Mouse (Mus musculus) telencephalon, adult 2 months (tissue): ENCODE measurements at regions not wholly inside any gene's neighbourhood (a gene's known extent, or its start where the extent isn't known, plus 50 kb on each side); places are given as distances from the start of the nearest gene placed in this dataset.

Experiments
- DNase-seq: peaks from one replicate; pipeline ENCODE4 v3.0.0-alpha.2; 2011; ENCODE audit warnings: low read depth, low spot score

DNA sequence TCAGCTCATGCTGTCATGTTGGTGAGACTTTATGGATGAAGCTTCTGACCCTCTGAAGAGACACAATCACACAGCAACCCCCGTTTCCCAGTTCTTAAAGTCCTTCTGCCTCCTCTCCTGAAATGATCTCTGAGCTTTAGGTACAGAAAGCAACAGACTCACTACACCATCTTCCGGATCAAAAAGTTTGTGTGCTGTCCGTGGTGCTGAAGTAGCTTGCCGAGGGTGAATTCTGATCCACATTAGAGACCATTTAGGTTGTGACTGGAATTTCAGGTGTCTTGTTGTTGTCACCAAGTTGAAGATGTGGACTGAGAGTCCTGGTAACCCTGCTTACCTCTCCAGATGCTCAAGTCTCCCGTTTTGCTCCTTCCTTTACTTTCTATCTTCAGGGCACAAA lies 375.2 kb downstream of the Shisa9 start:
- DNase-seq = no peak

DNA sequence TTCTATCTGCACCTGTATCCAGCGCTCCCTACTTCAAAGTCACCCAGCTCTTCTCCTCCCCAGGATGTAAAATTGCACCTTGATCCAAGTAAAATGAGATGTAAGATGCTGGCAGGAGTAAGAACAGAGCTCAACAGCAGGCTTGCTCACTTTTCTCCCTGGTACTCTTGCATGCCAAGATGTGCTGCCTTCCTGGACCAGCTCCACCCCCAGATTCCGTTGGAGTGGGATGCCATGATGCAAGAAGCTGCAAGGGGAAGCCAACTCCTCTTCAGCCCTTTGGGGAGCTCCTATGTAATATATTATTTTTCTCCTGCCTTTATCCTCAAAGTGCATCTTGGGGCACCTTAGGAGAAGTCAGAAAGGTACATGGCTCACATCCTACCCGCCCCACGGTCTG lies 405.6 kb downstream of the Shisa9 start:
- DNase-seq = peak; percentile 47

DNA sequence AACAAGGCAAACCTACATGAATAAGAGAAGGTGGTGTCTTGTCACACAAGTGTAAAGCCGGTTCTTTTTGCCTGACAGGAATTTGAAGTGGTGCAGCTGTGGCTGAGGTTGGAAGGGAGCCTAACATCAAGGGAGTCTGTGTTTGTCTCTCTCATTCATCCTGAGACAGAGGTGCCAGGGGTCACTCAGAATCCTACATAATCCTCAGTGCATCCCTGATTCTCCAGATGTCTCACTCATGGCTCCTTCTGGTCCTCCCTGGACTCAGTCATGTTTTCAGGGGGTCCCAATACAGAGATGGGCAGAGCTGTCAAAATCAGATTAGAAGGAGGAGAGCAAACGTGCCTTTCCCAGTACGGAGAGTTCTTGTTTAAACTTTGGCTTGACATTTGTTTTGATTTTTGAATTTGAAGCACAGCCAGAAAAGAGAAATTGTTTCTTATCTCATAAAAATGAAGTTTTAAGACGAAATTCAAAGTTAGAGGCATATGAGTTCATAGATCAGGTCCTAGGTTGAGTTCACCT lies 451.8 kb downstream of the Shisa9 start:
- no peak for DNase-seq

DNA sequence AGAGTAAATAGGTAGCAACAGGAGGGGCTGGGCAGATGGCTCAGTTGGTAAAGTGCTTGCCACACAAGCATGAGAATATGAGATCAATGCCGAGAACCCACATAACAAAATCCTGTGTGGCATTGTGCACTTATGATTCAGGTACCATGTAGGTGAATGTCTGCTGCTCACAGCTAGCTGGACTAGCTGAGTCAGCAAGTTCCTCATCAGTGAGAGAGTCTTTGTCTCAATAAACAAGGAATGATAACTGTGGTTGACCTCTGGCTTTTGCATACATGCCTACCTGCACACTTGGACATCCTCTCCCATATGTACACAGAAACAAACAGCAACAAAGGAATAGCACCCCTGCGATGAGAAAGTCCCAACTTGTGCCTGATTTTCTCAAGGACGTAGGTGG lies 454.7 kb downstream of the Shisa9 start:
- no peak for DNase-seq

DNA sequence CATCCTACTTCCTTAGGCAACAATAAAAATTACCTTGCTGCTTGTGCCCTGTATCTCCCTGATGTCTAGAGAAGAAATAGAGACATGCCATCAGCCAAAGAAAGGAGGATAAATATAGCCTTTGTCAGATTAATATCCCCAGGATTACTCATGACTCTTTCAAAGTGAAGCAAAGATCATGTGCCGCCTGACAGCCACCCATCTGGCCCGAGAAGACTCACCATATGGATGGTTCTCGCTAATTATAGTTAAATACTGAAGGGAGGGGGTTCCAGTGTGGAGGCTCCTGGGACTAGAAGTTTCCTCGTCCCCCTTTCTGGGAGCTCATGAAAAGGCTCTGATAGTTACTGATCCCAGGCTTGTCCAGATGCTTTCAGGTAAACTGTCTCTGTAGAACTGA lies 470.9 kb downstream of the Shisa9 start:
- peak; percentile 32 for DNase-seq
